Comparison of ENCODE assay signal across 8 mouse cellular contexts in genomic region chr2:121956224-121957018, GRCm38 (mm10). TPM values are rescaled to one million over a fixed set of nuclear protein-coding genes. Genes with fewer than 3 reads are reported as not detected.
DNase-seq lines count a peak whose midpoint lies in the region; ATAC-seq and TF ChIP-seq lines count a peak whose summit lies in the region.

No protein-coding gene starts in this region.

- H3K9ac ChIP-seq in embryonic facial prominence, embryonic 13.5 days, result peak overlapping the region; percentile 99
- H3K9ac ChIP-seq in limb, embryonic 14.5 days (ENCODE audit: low read depth, low read length, severe bottlenecking), result peak overlapping the region; percentile 90
- peak overlapping the region; percentile 94 for H3K9ac ChIP-seq in midbrain, postnatal 0 days (replicated peaks; ENCODE audit: low read length, poor library complexity, severe bottlenecking)

- TF ChIP-seq CTCF in midbrain, postnatal 0 days (IDR thresholded peaks at IDR 0.05), result no peak

- H3K4me3 ChIP-seq in embryonic facial prominence, embryonic 13.5 days, result peak overlapping the region; percentile 96
- H3K4me3 ChIP-seq in limb, embryonic 14.5 days (replicated peaks; ENCODE audit: low read length), result peak overlapping the region; percentile 91
- peak overlapping the region; percentile 89 for H3K4me3 ChIP-seq in midbrain, postnatal 0 days (ENCODE audit: low read depth, low read length)

- H3K36me3 ChIP-seq in embryonic facial prominence, embryonic 13.5 days, result peaks cover 9% of the 10 kb centered on the region
- peaks cover 11% of the 10 kb centered on the region for H3K36me3 ChIP-seq in limb, embryonic 14.5 days (ENCODE audit: control insufficient read depth, insufficient read depth, low read length)
- H3K36me3 ChIP-seq in midbrain, postnatal 0 days (ENCODE audit: insufficient read depth, low read length), result no peaks in the 10 kb centered on the region

- WGBS in embryonic facial prominence, embryonic 13.5 days, result under 1% methylated on average over 46 of the region's 47 CpGs
- 0% methylated on average over 46 of the region's 47 CpGs for WGBS in limb, embryonic 14.5 days
- under 1% methylated on average over 46 of the region's 47 CpGs for WGBS in midbrain, postnatal 0 days

- no peaks in the 10 kb centered on the region for H3K9me3 ChIP-seq in embryonic facial prominence, embryonic 13.5 days
- H3K9me3 ChIP-seq in limb, embryonic 14.5 days (ENCODE audit: control insufficient read depth, low read length), result no peaks in the 10 kb centered on the region
- no peaks in the 10 kb centered on the region for H3K9me3 ChIP-seq in midbrain, postnatal 0 days (ENCODE audit: low read length)

- peaks cover 20% of the 10 kb centered on the region for H3K4me1 ChIP-seq in embryonic facial prominence, embryonic 13.5 days
- H3K4me1 ChIP-seq in limb, embryonic 14.5 days (ENCODE audit: control insufficient read depth, insufficient read depth, low read length), result peaks cover 22% of the 10 kb centered on the region
- H3K4me1 ChIP-seq in midbrain, postnatal 0 days (ENCODE audit: insufficient read depth, low read length), result peaks cover 9% of the 10 kb centered on the region

- H3K27me3 ChIP-seq in embryonic facial prominence, embryonic 13.5 days, result no peaks in the 10 kb centered on the region
- H3K27me3 ChIP-seq in limb, embryonic 14.5 days (ENCODE audit: control insufficient read depth, insufficient read depth, low read length), result no peaks in the 10 kb centered on the region
- no peaks in the 10 kb centered on the region for H3K27me3 ChIP-seq in midbrain, postnatal 0 days (ENCODE audit: insufficient read depth, low read length)

- ATAC-seq in embryonic facial prominence, embryonic 13.5 days (ENCODE audit: insufficient number of reproducible peaks, insufficient read depth, low FRiP score, low TSS enrichment, low read depth), result peak; percentile 93
- peak; percentile 94 for ATAC-seq in limb, embryonic 14.5 days (ENCODE audit: low FRiP score, low read depth)
- peak; percentile 97 for ATAC-seq in midbrain, postnatal 0 days (ENCODE audit: low FRiP score)

- peak; percentile 95 for DNase-seq in 3134 (ENCODE audit: extremely low read depth, insufficient read length, low spot score)
- peak; percentile 96 to 97 for DNase-seq in adrenal gland, postnatal 36 days
- peak; percentile 93 for DNase-seq in heart, adult 8-10 months (ENCODE audit: low spot score)
- DNase-seq in kidney, adult 9 months, result peak; percentile 96
- DNase-seq in limb, embryonic 14.5 days (ENCODE audit: low spot score), result peak; percentile 92
- peak; percentile 94 for DNase-seq in midbrain, postnatal 0 days (ENCODE audit: low spot score)
- DNase-seq in spleen, postnatal 14 days (ENCODE audit: low spot score in 2 of 2), result peak; percentile 85 to 88

- 0 out of 2 replicates have a peak, but pooled peaks have one; percentile 24 for TF ChIP-seq POLR2A in limb, embryonic 14.5 days (IDR thresholded peaks at IDR 0.05; ENCODE audit: borderline replicate concordance, extremely low read depth, insufficient read depth, insufficient read length)

- peak overlapping the region; percentile 74 for H3K4me2 ChIP-seq in embryonic facial prominence, embryonic 13.5 days
- H3K4me2 ChIP-seq in limb, embryonic 14.5 days (replicated peaks; ENCODE audit: low read depth, low read length, severe bottlenecking), result peak overlapping the region; percentile 73
- H3K4me2 ChIP-seq in midbrain, postnatal 0 days (ENCODE audit: low read depth, low read length, poor library complexity, severe bottlenecking), result peak overlapping the region; percentile 71

- peak overlapping the region; percentile 94 for H3K27ac ChIP-seq in embryonic facial prominence, embryonic 13.5 days
- peak overlapping the region; percentile 94 for H3K27ac ChIP-seq in limb, embryonic 14.5 days (replicated peaks; ENCODE audit: low read depth, low read length)
- H3K27ac ChIP-seq in midbrain, postnatal 0 days (ENCODE audit: low read depth, low read length), result peak overlapping the region; percentile 79

RNA-seq across cellular contexts. Expression of gene Mageb3, which starts 0.5 kb away (rescaled TPM):
- not detected for total RNA-seq in adrenal gland, postnatal 36 days (2021)
- polyA plus RNA-seq in embryonic facial prominence, embryonic 13.5 days (2015; fragmentation: Nextera tagmentation; extraction: Ambion mirVana), result 0.22 and 0.25 TPM in 2 replicates
- not detected for total RNA-seq in heart, adult 8-10 months (2022)
- 0.18 and 0.19 TPM in 2 replicates for polyA plus RNA-seq in limb, embryonic 14.5 days (2012; rRNA removed)
- 0.11 and 0.36 TPM in 2 replicates for polyA plus RNA-seq in limb, embryonic 14.5 days (2014; fragmentation: Nextera tagmentation; extraction: Ambion mirVana)
- total RNA-seq in midbrain, postnatal 0 days (2014; rRNA removed), result 0.28 TPM in 1 of 2 replicates, not detected in the other
- polyA plus RNA-seq in midbrain, postnatal 0 days (2015; fragmentation: Nextera tagmentation; extraction: Ambion mirVana), result 0.22 and 0.30 TPM in 2 replicates

RNA-seq across cellular contexts. Expression of gene Ctdspl2, which starts 0.6 kb away (rescaled TPM):
- 10 to 100 TPM; 26.4 to 29.4 TPM for total RNA-seq in adrenal gland, postnatal 36 days (2021)
- 66.5 and 74.0 TPM in 2 replicates for polyA plus RNA-seq in embryonic facial prominence, embryonic 13.5 days (2015; fragmentation: Nextera tagmentation; extraction: Ambion mirVana)
- 10 to 100 TPM in 3 of 4 experiments, 1 to 10 TPM in 1; 8.5 to 14.5 (median 11.3) TPM for total RNA-seq in heart, adult 8-10 months (2022)
- polyA plus RNA-seq in limb, embryonic 14.5 days (2012; rRNA removed), result 30.0 and 33.0 TPM in 2 replicates
- polyA plus RNA-seq in limb, embryonic 14.5 days (2014; fragmentation: Nextera tagmentation; extraction: Ambion mirVana), result 51.2 and 61.9 TPM in 2 replicates
- 33.3 and 54.8 TPM in 2 replicates for total RNA-seq in midbrain, postnatal 0 days (2014; rRNA removed)
- 23.3 and 31.3 TPM in 2 replicates for polyA plus RNA-seq in midbrain, postnatal 0 days (2015; fragmentation: Nextera tagmentation; extraction: Ambion mirVana)

Comparison
In these comparisons a context has a peak if more than half of its experiments do, and no peak if none do; other contexts are left out.
1. Peak in every context shown above with its lines: DNase-seq, ATAC-seq, H3K4me3 ChIP-seq and H3K27ac ChIP-seq.